Mouse (Mus musculus): Measurements from ENCODE around the gene Rnf213. TPM values are rescaled to one million over a fixed set of nuclear protein-coding genes. Genes with fewer than 3 reads are reported as not detected.

The Rnf213 gene
- polyA plus RNA-seq, 1 experiment from 2014 or later, result 10.0 TPM

DNA sequence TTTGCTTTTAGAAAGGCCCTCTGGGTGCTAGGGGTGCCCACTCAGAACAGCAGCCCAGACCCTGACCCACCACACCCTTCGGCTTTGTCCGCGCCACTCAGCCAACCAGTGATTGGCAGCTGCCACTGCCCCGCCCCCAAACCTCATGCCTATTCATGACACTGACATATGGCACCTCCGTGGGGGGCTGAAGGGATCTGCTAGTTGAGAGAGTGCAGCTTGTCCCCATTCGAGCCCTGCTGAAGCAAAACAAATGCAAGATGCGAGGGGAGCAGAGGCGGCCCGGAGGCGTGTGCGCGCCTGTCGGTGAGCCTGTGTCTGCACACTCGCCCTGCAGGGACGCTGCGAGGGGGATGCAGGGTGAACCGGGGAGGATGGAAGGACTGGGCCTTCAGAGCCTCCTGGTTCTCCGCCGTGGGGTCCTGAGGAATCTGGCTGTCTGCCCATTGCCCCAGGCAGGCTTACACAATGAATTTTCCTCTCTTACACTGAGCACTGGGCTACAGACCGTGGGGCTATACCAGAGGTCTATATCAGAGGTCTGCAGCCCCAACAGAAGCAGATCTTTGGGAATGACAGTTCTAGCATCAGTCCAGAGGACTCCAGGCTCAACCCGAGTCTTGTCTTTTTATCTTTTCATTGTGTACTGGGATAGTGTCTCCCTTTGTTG lies 122.2 kb downstream of the Rnf213 start:
- Histone ChIP-seq H3K27me3 (ENCODE audit: insufficient read depth, low read length) (0 out of 2 replicates have a peak, but pooled peaks cover 2% of the 10 kb centered on the region), H3K4me2 (ENCODE audit: low read length) (peak overlapping the region; percentile 47), H3K36me3 (ENCODE audit: insufficient read depth, low read length) (no peaks in the 10 kb centered on the region), H3K9me3 (replicated peaks; ENCODE audit: low read length) (no peaks in the 10 kb centered on the region), H3K4me1 (replicated peaks; ENCODE audit: insufficient read depth, low read length) (0 out of 2 replicates have a peak, but pooled peaks cover 3% of the 10 kb centered on the region), H3K4me3 (replicated peaks; ENCODE audit: low read depth, low read length) (peak overlapping the region; percentile 10; the same call in 1 of the 2 replicates), H3K27ac (no peak overlapping the region), H3K9ac (ENCODE audit: low read depth, low read length) (no peak overlapping the region)
- ATAC-seq (replicated peaks; ENCODE audit: low FRiP score, low read depth) (0 out of 2 replicates have a peak, but pooled peaks have one; percentile 21), DNase-seq (ENCODE audit: low spot score) (peak; percentile 15)
- TF ChIP-seq CTCF (IDR thresholded peaks at IDR 0.05; ENCODE audit: low read depth), result peak; percentile 15; the same call in 1 of the 2 replicates
- WGBS, result 7% methylated on average over 21 of the region's 21 CpGs

DNA sequence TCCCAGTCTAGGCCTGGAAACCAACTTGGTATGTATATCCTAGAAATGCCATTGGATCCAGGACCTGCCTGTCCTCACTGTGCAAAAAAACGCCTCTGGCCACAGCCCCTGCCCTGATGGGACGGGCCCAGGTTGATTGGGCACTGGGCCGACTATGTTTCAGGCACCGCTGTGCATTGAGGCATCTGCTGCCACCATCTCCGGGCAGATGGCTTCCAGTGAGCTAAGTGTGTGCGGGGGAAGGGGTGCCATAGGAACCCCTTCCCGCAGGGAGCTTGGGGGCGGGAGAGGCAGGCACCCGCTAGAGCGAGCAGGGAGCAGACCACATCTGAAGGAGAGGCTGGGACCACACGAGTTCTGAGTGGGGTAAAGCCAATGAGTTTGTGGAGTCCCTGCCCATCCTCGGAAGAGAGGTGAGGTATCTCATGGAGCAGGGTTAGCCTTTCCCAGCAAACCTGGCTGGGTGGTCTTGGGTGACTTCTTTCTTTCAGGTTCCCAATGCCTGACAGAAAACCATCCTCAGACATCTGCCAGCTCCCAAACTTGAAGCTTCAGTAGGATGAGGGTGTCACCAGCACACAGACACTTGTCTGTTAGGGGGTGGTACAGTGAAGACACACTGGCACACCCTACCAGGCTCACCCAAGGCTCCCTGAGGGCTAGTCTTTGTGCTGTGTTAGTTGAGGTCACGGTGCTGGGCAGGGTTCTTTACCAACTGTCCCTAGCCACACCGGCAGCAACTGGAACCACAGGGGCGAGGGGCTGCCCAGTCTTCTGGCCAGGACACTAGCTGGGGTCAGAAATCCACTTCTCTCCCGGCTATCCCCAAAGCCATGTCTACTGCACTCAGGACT lies 123.2 kb downstream of the Rnf213 start:
- ATAC-seq (replicated peaks; ENCODE audit: low FRiP score, low read depth) (no peak), DNase-seq (ENCODE audit: low spot score) (no peak)
- no peaks in the 10 kb centered on the region for H3K36me3 ChIP-seq (ENCODE audit: insufficient read depth, low read length)
- 0 out of 2 replicates have a peak, but pooled peaks cover 3% of the 10 kb centered on the region for H3K4me1 ChIP-seq (replicated peaks; ENCODE audit: insufficient read depth, low read length)
- no peak overlapping the region for H3K4me2 ChIP-seq (ENCODE audit: low read length)
- H3K27me3 ChIP-seq (ENCODE audit: insufficient read depth, low read length), result 0 out of 2 replicates have a peak, but pooled peaks cover 2% of the 10 kb centered on the region
- H3K9ac ChIP-seq (ENCODE audit: low read depth, low read length), result no peak overlapping the region
- H3K27ac ChIP-seq, result no peak overlapping the region
- 79% methylated on average over 16 of the region's 16 CpGs for WGBS
- TF ChIP-seq CTCF (IDR thresholded peaks at IDR 0.05; ENCODE audit: low read depth), result no peak
- no peaks in the 10 kb centered on the region for H3K9me3 ChIP-seq (replicated peaks; ENCODE audit: low read length)
- no peak overlapping the region for H3K4me3 ChIP-seq (replicated peaks; ENCODE audit: low read depth, low read length)

DNA sequence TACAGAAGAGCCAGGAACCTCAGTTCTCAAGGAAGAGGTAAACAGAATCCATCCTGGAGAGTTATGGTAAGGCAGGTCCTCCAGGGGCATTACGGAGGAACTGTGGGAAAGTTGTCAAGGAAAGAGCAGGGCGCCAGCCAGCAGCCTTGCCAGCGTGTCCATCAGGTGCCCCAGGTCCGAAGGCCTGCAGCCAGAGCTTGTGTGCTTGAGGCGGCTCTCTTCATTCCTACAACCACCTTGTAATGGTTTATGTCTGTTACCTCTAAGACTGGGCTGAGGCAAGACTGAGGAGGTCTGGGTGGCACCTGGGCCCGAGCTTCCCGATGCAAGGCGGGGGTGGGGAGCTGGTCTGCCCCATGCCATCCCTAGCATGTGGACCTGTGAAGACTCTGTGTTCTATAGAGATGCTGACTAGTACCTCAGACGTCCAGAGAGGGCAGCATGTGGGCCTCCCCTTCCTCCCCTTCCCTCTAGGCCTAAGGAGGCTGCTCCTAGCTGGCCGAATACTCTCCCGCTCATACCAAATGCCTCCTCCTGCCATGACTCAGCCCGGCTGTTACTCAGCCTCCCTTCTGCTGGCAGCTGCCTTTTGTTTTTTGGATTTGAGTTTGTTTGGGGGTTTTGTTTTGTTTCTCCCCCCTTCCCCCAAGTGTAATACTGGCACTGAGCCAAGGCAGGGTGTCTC lies 123.9 kb downstream of the Rnf213 start:
- DNase-seq (ENCODE audit: low spot score), result peak; percentile 68
- peak; percentile 35; the same call in 1 of the 2 replicates for TF ChIP-seq CTCF (IDR thresholded peaks at IDR 0.05; ENCODE audit: low read depth)
- 0 out of 2 replicates have a peak, but pooled peaks cover 3% of the 10 kb centered on the region for H3K4me1 ChIP-seq (replicated peaks; ENCODE audit: insufficient read depth, low read length)
- 0 out of 2 replicates have a peak, but pooled peaks cover 2% of the 10 kb centered on the region for H3K27me3 ChIP-seq (ENCODE audit: insufficient read depth, low read length)
- WGBS, result 66% methylated on average over 12 of the region's 12 CpGs
- ATAC-seq (replicated peaks; ENCODE audit: low FRiP score, low read depth), result 0 out of 2 replicates have a peak, but pooled peaks have one; percentile 25
- H3K4me2 ChIP-seq (ENCODE audit: low read length), result no peak overlapping the region
- no peaks in the 10 kb centered on the region for H3K36me3 ChIP-seq (ENCODE audit: insufficient read depth, low read length)
- no peak overlapping the region for H3K4me3 ChIP-seq (replicated peaks; ENCODE audit: low read depth, low read length)
- no peak overlapping the region for H3K9ac ChIP-seq (ENCODE audit: low read depth, low read length)
- no peak overlapping the region for H3K27ac ChIP-seq
- H3K9me3 ChIP-seq (replicated peaks; ENCODE audit: low read length), result no peaks in the 10 kb centered on the region

DNA sequence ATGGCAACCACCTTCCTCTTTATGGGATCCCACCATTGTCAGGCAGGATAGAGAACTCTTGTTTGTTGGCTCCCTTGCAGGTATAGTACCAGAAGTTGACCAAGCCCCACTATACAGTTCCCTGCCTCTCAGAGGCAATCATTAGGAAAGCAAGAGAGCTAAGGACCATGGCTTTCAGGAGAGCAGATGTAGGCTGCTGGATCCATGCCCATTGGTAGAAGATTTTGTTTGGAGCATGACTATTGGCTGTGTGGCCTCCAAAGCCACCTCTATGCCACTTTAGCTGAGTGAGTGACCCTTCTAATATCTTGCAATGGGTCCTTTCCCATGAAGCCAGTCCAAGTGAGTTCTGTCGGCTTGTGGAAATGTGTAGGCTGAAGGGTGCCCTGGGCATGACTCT lies 126.5 kb downstream of the Rnf213 start:
- 100% methylated on average over 1 of the region's 1 CpGs for WGBS
- Histone ChIP-seq H3K9ac (ENCODE audit: low read depth, low read length) (no peak overlapping the region), H3K4me2 (ENCODE audit: low read length) (no peak overlapping the region), H3K9me3 (replicated peaks; ENCODE audit: low read length) (no peaks in the 10 kb centered on the region), H3K4me3 (replicated peaks; ENCODE audit: low read depth, low read length) (no peak overlapping the region), H3K27ac (no peak overlapping the region), H3K4me1 (replicated peaks; ENCODE audit: insufficient read depth, low read length) (0 out of 2 replicates have a peak, but pooled peaks cover 3% of the 10 kb centered on the region), H3K36me3 (ENCODE audit: insufficient read depth, low read length) (no peaks in the 10 kb centered on the region), H3K27me3 (ENCODE audit: insufficient read depth, low read length) (no peaks in the 10 kb centered on the region)
- ATAC-seq (replicated peaks; ENCODE audit: low FRiP score, low read depth) (no peak), DNase-seq (ENCODE audit: low spot score) (no peak)
- TF ChIP-seq CTCF (IDR thresholded peaks at IDR 0.05; ENCODE audit: low read depth), result no peak

DNA sequence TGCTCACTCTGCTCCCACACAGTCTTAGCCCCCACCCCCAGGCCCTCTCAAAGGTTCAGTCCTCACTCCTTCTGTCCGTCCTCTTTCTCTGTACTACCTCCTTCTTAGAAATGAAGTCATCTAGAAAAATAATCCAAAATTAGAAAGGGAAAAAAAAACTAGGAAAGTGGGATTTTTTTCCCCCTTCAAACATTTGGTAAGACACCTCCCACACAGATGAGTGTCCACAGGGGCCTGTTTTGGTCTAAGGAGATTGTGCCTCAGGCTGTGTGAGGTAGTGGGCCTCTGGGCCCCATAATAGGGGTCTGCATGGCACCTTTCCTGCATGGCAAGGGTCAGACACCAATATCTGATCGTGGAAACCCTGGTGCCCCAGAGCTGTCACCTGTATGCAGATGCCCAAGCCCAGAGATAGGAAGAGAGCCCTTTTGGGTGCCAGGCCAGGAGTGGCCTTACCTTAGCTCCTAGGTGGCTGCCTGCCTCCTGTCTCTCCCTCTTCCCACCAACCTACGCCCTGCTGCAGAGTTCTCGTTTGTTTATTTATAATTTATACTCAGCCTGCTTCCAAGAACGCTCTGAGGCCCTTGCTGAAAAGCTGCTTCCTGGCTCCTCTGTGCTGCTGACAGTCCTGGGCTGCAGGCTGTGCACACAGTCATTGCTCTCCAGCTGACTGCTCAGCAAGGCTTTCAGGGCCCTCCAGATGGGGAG lies 127.3 kb downstream of the Rnf213 start:
- 52% methylated on average over 5 of the region's 5 CpGs for WGBS
- H3K9ac ChIP-seq (ENCODE audit: low read depth, low read length), result no peak overlapping the region
- H3K36me3 ChIP-seq (ENCODE audit: insufficient read depth, low read length), result no peaks in the 10 kb centered on the region
- no peak overlapping the region for H3K4me2 ChIP-seq (ENCODE audit: low read length)
- no peak for TF ChIP-seq CTCF (IDR thresholded peaks at IDR 0.05; ENCODE audit: low read depth)
- no peaks in the 10 kb centered on the region for H3K27me3 ChIP-seq (ENCODE audit: insufficient read depth, low read length)
- ATAC-seq (replicated peaks; ENCODE audit: low FRiP score, low read depth), result no peak
- no peaks in the 10 kb centered on the region for H3K4me1 ChIP-seq (replicated peaks; ENCODE audit: insufficient read depth, low read length)
- no peak for DNase-seq (ENCODE audit: low spot score)
- H3K4me3 ChIP-seq (replicated peaks; ENCODE audit: low read depth, low read length), result no peak overlapping the region
- H3K9me3 ChIP-seq (replicated peaks; ENCODE audit: low read length), result no peaks in the 10 kb centered on the region
- H3K27ac ChIP-seq, result no peak overlapping the region

All from kidney, postnatal 0 days (tissue).